ENCODE assay signal across 15 mouse cellular contexts in the genomic region with DNA sequence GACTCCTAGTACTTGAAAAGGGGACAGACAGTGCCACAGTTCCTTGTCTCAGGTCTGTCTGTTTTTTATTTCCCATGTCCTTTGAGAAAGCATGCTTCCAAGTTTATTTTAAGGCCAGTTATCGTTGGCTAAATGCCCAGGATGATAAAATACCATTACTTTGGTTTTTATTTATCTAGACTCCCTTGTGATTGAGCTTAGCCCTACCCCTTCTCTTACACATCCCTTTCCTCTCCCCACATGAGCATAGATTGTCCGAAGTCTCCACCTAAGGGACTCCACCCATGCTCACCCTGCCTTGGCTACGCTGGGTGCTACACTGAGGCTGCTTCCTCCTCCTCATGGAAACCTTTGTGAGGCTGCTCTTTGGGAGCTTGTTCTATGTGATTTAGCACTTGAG.
DNase-seq lines count a peak whose midpoint lies in the region; ATAC-seq and TF ChIP-seq lines count a peak whose summit lies in the region.
"Had no signal": no experiment of that assay in that cellular context is flagged by ENCODE, and none has a peak within 500 bp of the region (broad histone marks: within the 10 kb centered on the region; RNA-seq: fewer than 3 reads in every experiment).

No protein-coding gene starts in this region.

- H3K36me3 ChIP-seq in heart, adult 2 months (ENCODE audit: control insufficient read depth, insufficient read depth, low read length), result peaks cover 10% of the 10 kb centered on the region
- 0 out of 2 replicates have a peak, but pooled peaks cover 12% of the 10 kb centered on the region for H3K36me3 ChIP-seq in limb, embryonic 14.5 days (ENCODE audit: control insufficient read depth, insufficient read depth, low read length)
- H3K36me3 ChIP-seq in limb, embryonic 10.5 days, result peaks cover 20% of the 10 kb centered on the region
- peaks cover 5% of the 10 kb centered on the region; the same call in 1 of the 2 replicates for H3K36me3 ChIP-seq in heart, embryonic 13.5 days
- H3K36me3 ChIP-seq: forebrain, embryonic 15.5 days had no signal

- ATAC-seq in limb, embryonic 14.5 days (ENCODE audit: low FRiP score, low read depth), result no peak
- no peak for ATAC-seq in heart, embryonic 13.5 days (ENCODE audit: extremely low read depth, insufficient number of reproducible peaks, low FRiP score, low TSS enrichment)
- ATAC-seq: forebrain, embryonic 15.5 days; midbrain, embryonic 16.5 days had no signal

- peak in 1 of 2 experiments; percentile 31 for DNase-seq in heart, adult 2 months
- no peak for DNase-seq in heart, postnatal 14 days
- DNase-seq in limb, embryonic 14.5 days (ENCODE audit: low spot score), result peak; percentile 23
- no peak for DNase-seq in limb, embryonic 10.5 days (ENCODE audit: low spot score)
- DNase-seq in lung, postnatal 25 days (ENCODE audit: low spot score), result peak; percentile 45
- no peak for DNase-seq in left cerebral cortex, postnatal 25 days (ENCODE audit: low spot score in 2 of 2)
- no peak for DNase-seq in c-Kit-positive CD71-positive TER-119-positive erythroid progenitor cells, embryonic 14.5 days (ENCODE audit: low spot score)
- DNase-seq: cerebellum, adult 2 months; layer of hippocampus, postnatal 36 days had no signal

- no peak for TF ChIP-seq EP300 in heart, adult 2 months (IDR thresholded peaks at IDR 0.05; ENCODE audit: insufficient read depth, low read depth, low read length)

- H3K9ac ChIP-seq in heart, adult 2 months (ENCODE audit: low read depth, low read length), result no peak overlapping the region
- no peak overlapping the region for H3K9ac ChIP-seq in limb, embryonic 14.5 days (ENCODE audit: low read depth, low read length, severe bottlenecking)
- H3K9ac ChIP-seq in heart, embryonic 13.5 days, result no peak overlapping the region
- H3K9ac ChIP-seq: forebrain, embryonic 15.5 days; limb, embryonic 12.5 days; liver, embryonic 15.5 days had no signal

- H3K79me2 ChIP-seq in heart, adult 2 months (replicated peaks; ENCODE audit: control insufficient read depth, insufficient read depth, low read length), result no peaks in the 10 kb centered on the region

- no peak overlapping the region for H3K4me2 ChIP-seq in limb, embryonic 14.5 days (replicated peaks; ENCODE audit: low read depth, low read length, severe bottlenecking)
- H3K4me2 ChIP-seq in heart, embryonic 13.5 days, result peak overlapping the region; percentile 40
- H3K4me2 ChIP-seq: forebrain, embryonic 15.5 days; limb, embryonic 12.5 days; liver, embryonic 15.5 days had no signal

- H3K4me1 ChIP-seq in heart, adult 2 months (ENCODE audit: control insufficient read depth, insufficient read depth, low read length), result peaks cover 20% of the 10 kb centered on the region
- H3K4me1 ChIP-seq in limb, embryonic 14.5 days (ENCODE audit: control insufficient read depth, insufficient read depth, low read length), result peaks cover 22% of the 10 kb centered on the region; the same call in 1 of the 2 replicates
- peaks cover 15% of the 10 kb centered on the region for H3K4me1 ChIP-seq in limb, embryonic 10.5 days
- H3K4me1 ChIP-seq in heart, embryonic 13.5 days, result peaks cover 93% of the 10 kb centered on the region

- H3K4me3 ChIP-seq in heart, adult 2 months, result no peak overlapping the region
- no peak overlapping the region for H3K4me3 ChIP-seq in limb, embryonic 14.5 days (replicated peaks; ENCODE audit: low read length)
- H3K4me3 ChIP-seq in limb, embryonic 10.5 days, result no peak overlapping the region
- no peak overlapping the region for H3K4me3 ChIP-seq in heart, embryonic 13.5 days
- H3K4me3 ChIP-seq: forebrain, embryonic 15.5 days; limb, embryonic 12.5 days; liver, embryonic 15.5 days had no signal

- peak overlapping the region; percentile 64 for H3K27ac ChIP-seq in heart, adult 2 months
- H3K27ac ChIP-seq in limb, embryonic 14.5 days (replicated peaks; ENCODE audit: low read depth, low read length), result no peak overlapping the region
- no peak overlapping the region for H3K27ac ChIP-seq in limb, embryonic 10.5 days
- peak overlapping the region; percentile 83 for H3K27ac ChIP-seq in heart, embryonic 13.5 days (replicated peaks)
- H3K27ac ChIP-seq: forebrain, embryonic 15.5 days; limb, embryonic 12.5 days; liver, embryonic 15.5 days had no signal

- TF ChIP-seq CTCF in heart, adult 2 months (IDR thresholded peaks at IDR 0.05), result no peak

- no peaks in the 10 kb centered on the region for H3K9me3 ChIP-seq in limb, embryonic 14.5 days (ENCODE audit: control insufficient read depth, low read length)
- H3K9me3 ChIP-seq in limb, embryonic 10.5 days (replicated peaks), result no peaks in the 10 kb centered on the region
- no peaks in the 10 kb centered on the region for H3K9me3 ChIP-seq in heart, embryonic 13.5 days
- H3K9me3 ChIP-seq: forebrain, embryonic 15.5 days; limb, embryonic 12.5 days; liver, embryonic 15.5 days; megakaryocyte, embryonic 14.5 days had no signal

- 14% methylated on average over 3 of the region's 3 CpGs for WGBS in heart, adult 2 months
- WGBS in limb, embryonic 14.5 days, result 73% methylated on average over 3 of the region's 3 CpGs
- 89% methylated on average over 3 of the region's 3 CpGs for WGBS in limb, embryonic 10.5 days
- WGBS in heart, embryonic 13.5 days, result 29% methylated on average over 3 of the region's 3 CpGs

- intact Hi-C loops in heart, adult 2 months (cut with DNase I), result no loop called here
- intact Hi-C loops in heart, postnatal 14 days (cut with DNase I), result no loop called here
- intact Hi-C loops in left cerebral cortex, postnatal 25 days (cut with DNase I), result no loop called here

- no peaks in the 10 kb centered on the region for H3K27me3 ChIP-seq in heart, adult 2 months (ENCODE audit: control insufficient read depth, insufficient read depth, low read length)
- no peaks in the 10 kb centered on the region for H3K27me3 ChIP-seq in limb, embryonic 14.5 days (ENCODE audit: control insufficient read depth, insufficient read depth, low read length)
- no peaks in the 10 kb centered on the region for H3K27me3 ChIP-seq in limb, embryonic 10.5 days (ENCODE audit: low read depth, poor library complexity, severe bottlenecking)
- no peaks in the 10 kb centered on the region for H3K27me3 ChIP-seq in heart, embryonic 13.5 days (replicated peaks)
- H3K27me3 ChIP-seq: forebrain, embryonic 15.5 days; limb, embryonic 12.5 days; liver, embryonic 15.5 days; megakaryocyte, embryonic 14.5 days had no signal

- no peak for TF ChIP-seq POLR2A in heart, adult 2 months (IDR thresholded peaks at IDR 0.05; ENCODE audit: insufficient read depth, low read depth, low read length)
- TF ChIP-seq POLR2A in limb, embryonic 14.5 days (IDR thresholded peaks at IDR 0.05; ENCODE audit: borderline replicate concordance, extremely low read depth, insufficient read depth, insufficient read length), result no peak

Comparison
In these comparisons a context has a peak if more than half of its experiments do, and no peak if none do; other contexts are left out.
1. DNase-seq: peak in limb, embryonic 14.5 days (single experiment) and lung, postnatal 25 days (single experiment); none in heart, postnatal 14 days (0 of 2), limb, embryonic 10.5 days (single experiment), left cerebral cortex, postnatal 25 days (0 of 2) and c-Kit-positive CD71-positive TER-119-positive erythroid progenitor cells, embryonic 14.5 days (single experiment).
2. H3K27ac ChIP-seq: peak in heart, adult 2 months (single experiment) and heart, embryonic 13.5 days (single experiment); none in limb, embryonic 14.5 days (single experiment) and limb, embryonic 10.5 days (single experiment).